Mouse (Mus musculus) bone marrow, adult 2 months (tissue): ENCODE measurements around the gene Gpr61.

Experiments
- CTCF ChIP-seq: fragments of 200-500 bp; IDR thresholded peaks from 2 replicates; pipeline ENCODE4 v1.5.1; 2011; ENCODE audit warnings: low read length, control low read depth; ENCODE audit not compliant: control insufficient read depth, insufficient read depth
- POLR2A ChIP-seq: fragments of 200-500 bp; IDR thresholded peaks from 2 replicates; pipeline ENCODE4 v1.6.1; 2011; ENCODE audit warnings: low read depth, mild to moderate bottlenecking, control low read depth, low read length, borderline replicate concordance; ENCODE audit not compliant: control insufficient read depth

DNA sequence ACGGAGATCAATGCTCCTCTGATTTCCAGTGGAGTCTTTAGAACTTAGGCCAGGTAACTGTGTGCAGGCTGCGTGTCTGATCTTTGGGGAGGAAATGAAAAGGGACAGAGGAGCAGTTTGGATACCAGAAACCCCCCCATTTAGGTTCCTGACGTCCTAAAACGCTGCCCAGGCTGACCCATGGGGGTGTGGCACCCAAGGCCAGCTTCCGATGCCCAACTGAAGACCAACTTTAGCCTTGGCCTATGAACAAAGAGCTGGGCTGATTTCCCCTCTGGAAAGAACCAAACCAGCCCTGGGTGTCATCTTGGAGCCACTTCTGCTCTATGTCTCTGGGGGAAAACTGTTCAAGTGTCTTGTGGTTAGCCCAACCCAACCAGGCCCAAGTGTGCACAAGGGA lies 9.4 kb upstream of the Gpr61 start:
- TF ChIP-seq CTCF: no peak
- no peak for TF ChIP-seq POLR2A
